Mouse (Mus musculus) MEL (cell line): ENCODE measurements around the gene Zfand3. TPM values are rescaled to one million over a fixed set of nuclear protein-coding genes. Genes with fewer than 3 reads are reported as not detected.

Experiments used
- DNase-seq: peaks from one replicate; pipeline ENCODE4 v3.0.0; 2011; ENCODE audit warnings: low read depth, low spot score
- H3K27ac ChIP-seq: 2 replicates; pipeline ENCODE4 v1.5.1; 2012; ENCODE audit warnings: low read depth, mild to moderate bottlenecking, control low read depth, low read length, moderate library complexity; ENCODE audit not compliant: control insufficient read depth
- H3K27me3 ChIP-seq, 2 experiments: fragments of 150-350 bp in 1 of 2; sonication (generic) in 1 of 2; 2 replicates each; pipeline ENCODE4 v1.6.1; 2012; ENCODE audit warnings: low read length in 2 of 2, mild to moderate bottlenecking in 2 of 2, improper control_type of control experiment in 1 of 2, moderate library complexity in 1 of 2; ENCODE audit not compliant: insufficient read depth in 2 of 2, control insufficient read depth in 1 of 2
- H3K36me3 ChIP-seq, 2 experiments: 2 replicates each; pipeline ENCODE4 v1.6.1; 2012 to 2014; ENCODE audit warnings: low read length in 2 of 2, improper control_type of control experiment in 1 of 2, inconsistent platforms in 1 of 2, mild to moderate bottlenecking in 1 of 2; ENCODE audit not compliant: insufficient read depth in 2 of 2, control insufficient read depth in 1 of 2
- H3K4me1 ChIP-seq, 2 experiments: fragments of 150-350 bp in 1 of 2; sonication (generic) in 1 of 2; 2 replicates each; pipeline ENCODE4 v1.6.1; 2012; ENCODE audit warnings: low read length in 2 of 2, improper control_type of control experiment in 1 of 2, mild to moderate bottlenecking in 1 of 2; ENCODE audit not compliant: insufficient read depth in 2 of 2, control insufficient read depth in 1 of 2
- H3K4me3 ChIP-seq, 2 experiments: fragments of 150-350 bp in 1 of 2; sonication (generic) in 1 of 2; 2 replicates each; pipeline ENCODE4 v1.5.1; 2012; ENCODE audit warnings: low read depth in 2 of 2, low read length in 2 of 2, mild to moderate bottlenecking in 2 of 2, moderate library complexity in 2 of 2, control low read depth in 1 of 2, improper control_type of control experiment in 1 of 2; ENCODE audit not compliant: control insufficient read depth in 1 of 2, insufficient read depth in 1 of 2
- H3K79me2 ChIP-seq: 2 replicates; pipeline ENCODE4 v1.6.1; 2012; ENCODE audit warnings: mild to moderate bottlenecking, low read length, moderate library complexity; ENCODE audit not compliant: control insufficient read depth, poor library complexity, insufficient read depth
- H3K9ac ChIP-seq: 2 replicates; pipeline ENCODE4 v1.6.1; 2012; ENCODE audit warnings: low read depth, mild to moderate bottlenecking, control low read depth, low read length, moderate library complexity; ENCODE audit not compliant: control insufficient read depth, poor library complexity, severe bottlenecking
- H3K9me3 ChIP-seq: fragments of 150-350 bp; sonication (generic); replicated peaks from 2 replicates; pipeline ENCODE4 v1.6.1; 2012; ENCODE audit warnings: mild to moderate bottlenecking, low read length, improper control_type of control experiment, moderate library complexity; ENCODE audit not compliant: insufficient read depth
- HCFC1 ChIP-seq: IDR thresholded peaks from 2 replicates; pipeline ENCODE4 v1.6.1; 2012; ENCODE audit warnings: low read depth, mild to moderate bottlenecking, inconsistent platforms, low read length, improper control_type of control experiment, moderate library complexity
- MEF2A ChIP-seq: IDR thresholded peaks from 2 replicates; pipeline ENCODE4 v1.6.1; 2014; ENCODE audit warnings: low read depth, mild to moderate bottlenecking, inconsistent platforms, low read length, improper control_type of control experiment; ENCODE audit not compliant: poor library complexity, insufficient replicate concordance, severe bottlenecking; ENCODE audit errors: extremely low read depth
- MXI1 ChIP-seq: IDR thresholded peaks from 2 replicates; pipeline ENCODE4 v1.6.1; 2011; ENCODE audit warnings: mild to moderate bottlenecking, low read depth, low read length, improper control_type of control experiment
- POLR2AphosphoS2 ChIP-seq: IDR thresholded peaks from 2 replicates; pipeline ENCODE4 v1.6.1; 2011; ENCODE audit warnings: low read length, improper control_type of control experiment
- TAL1 ChIP-seq: IDR thresholded peaks from 2 replicates; pipeline ENCODE4 v1.6.1; 2012; ENCODE audit warnings: mild to moderate bottlenecking, inconsistent platforms, low read length, moderate library complexity, mixed read lengths
- TBP ChIP-seq: IDR thresholded peaks from 2 replicates; pipeline ENCODE4 v1.8.0; 2011; ENCODE audit warnings: low read depth, low read length, improper control_type of control experiment
- TCF12 ChIP-seq: IDR thresholded peaks from 2 replicates; pipeline ENCODE4 v1.6.1; 2014; ENCODE audit warnings: low read depth, mild to moderate bottlenecking, inconsistent platforms, low read length, improper control_type of control experiment, moderate library complexity
- USF1 ChIP-seq: IDR thresholded peaks from 2 replicates; pipeline ENCODE4 v1.6.1; 2014; ENCODE audit warnings: low read depth, mild to moderate bottlenecking, inconsistent platforms, low read length, improper control_type of control experiment, moderate library complexity
- polyA plus RNA-seq, 2 experiments: library from polyadenylated mRNA; stranded (reverse) in 1 of 2; unstranded in 1 of 2; fragments of >175 nt in 1 of 2; fragments of >200 nt in 1 of 2; gene quantifications; 2 replicates each; pipeline versions ENCODE4 v1.2.1 to v1.2.4; 2012; ENCODE audit warnings: low replicate concordance in 2 of 2, low read depth in 1 of 2; ENCODE audit not compliant: insufficient read length in 2 of 2, insufficient read depth in 1 of 2, missing spikeins in 1 of 2
- total RNA-seq: library from RNA; depleted of rRNA; stranded (reverse); fragments of 300-350 nt; gene quantifications from 2 replicates; pipeline ENCODE4 v1.2.3, GENCODE M21; 2012

Zfand3 gene
- total and polyA plus RNA-seq, 3 experiments = 28.3 to 48.8 TPM; not detected in 1

GRCm38 (mm10) chr17:29970037-29970555, 34.4 kb upstream of the Zfand3 start, which contains the start of gene Mdga1:
Gene Mdga1, minus strand, starts transcription at chr17:29970087.
- no peak for TF ChIP-seq MXI1
- H3K79me2 ChIP-seq = no peaks in the 10 kb centered on the region
- no peaks in the 10 kb centered on the region for H3K4me1 ChIP-seq
- no peak for DNase-seq
- H3K27me3 ChIP-seq = no peaks in the 10 kb centered on the region
- H3K9ac ChIP-seq = no peak within 1 kb of the TSS
- no peaks in the 10 kb centered on the region for H3K36me3 ChIP-seq
- H3K9me3 ChIP-seq = no peaks in the 10 kb centered on the region
- no peak within 1 kb of the TSS for H3K27ac ChIP-seq
- H3K4me3 ChIP-seq = no peak within 1 kb of the TSS

- Histone ChIP-seq H3K4me3 (no peak overlapping the region), H3K36me3 (no peaks in the 10 kb centered on the region), H3K27me3 (no peaks in the 10 kb centered on the region), H3K9me3 (no peaks in the 10 kb centered on the region), H3K9ac (no peak overlapping the region), H3K79me2 (no peaks in the 10 kb centered on the region), H3K4me1 (0 out of 4 replicates have a peak, but pooled peaks cover 0 to 4% of the 10 kb centered on the region in 2 experiments), H3K27ac (no peak overlapping the region)
- DNase-seq = no peak
- TF ChIP-seq POLR2AphosphoS2 (no peak), TCF12 (no peak), HCFC1 (no peak), TAL1 (no peak), MEF2A (no peak), USF1 (no peak)
Measured at GRCm38 (mm10) chr17:29971761-29972432, 32.6 kb upstream of the Zfand3 start.

GRCm38 (mm10) chr17:29973226-29973625, 31.3 kb upstream of the Zfand3 start:
- Histone ChIP-seq H3K27ac (no peak overlapping the region), H3K9ac (no peak overlapping the region), H3K4me1 (0 out of 4 replicates have a peak, but pooled peaks cover 0 to 4% of the 10 kb centered on the region in 2 experiments), H3K9me3 (no peaks in the 10 kb centered on the region), H3K36me3 (no peaks in the 10 kb centered on the region), H3K4me3 (no peak overlapping the region), H3K79me2 (no peaks in the 10 kb centered on the region), H3K27me3 (no peaks in the 10 kb centered on the region)
- no peak for DNase-seq
- TF ChIP-seq TBP = no peak
- TF ChIP-seq, all 39 proteins: peak for 0
